Mouse (Mus musculus) embryonic facial prominence, embryonic 10.5 days (tissue): ENCODE results near the gene Josd2. TPM values are rescaled to one million over a fixed set of nuclear protein-coding genes. Genes with fewer than 3 reads are reported as not detected.

Experiments used
- DNase-seq: peaks from one replicate; pipeline ENCODE4 v3.0.0-alpha.2; 2017; ENCODE audit warnings: low spot score
- H3K27ac ChIP-seq: fragments of 300-500 bp; sonication (generic); replicated peaks from 2 replicates; pipeline ENCODE4 v1.5.1; 2016; ENCODE audit warnings: mild to moderate bottlenecking
- H3K27me3 ChIP-seq: fragments of 300-500 bp; sonication (generic); replicated peaks from 2 replicates; pipeline ENCODE4 v1.6.1; 2016; ENCODE audit warnings: low read depth, mild to moderate bottlenecking; ENCODE audit not compliant: poor library complexity, severe bottlenecking
- H3K36me3 ChIP-seq: fragments of 300-500 bp; sonication (generic); replicated peaks from 2 replicates; pipeline ENCODE4 v1.6.1; 2016; ENCODE audit warnings: mild to moderate bottlenecking, moderate library complexity
- H3K4me1 ChIP-seq: fragments of 300-500 bp; sonication (generic); 2 replicates; pipeline ENCODE4 v1.6.1; 2016
- H3K4me3 ChIP-seq: fragments of 300-500 bp; sonication (generic); 2 replicates; pipeline ENCODE4 v1.5.1; 2016; ENCODE audit warnings: mild to moderate bottlenecking, moderate library complexity
- H3K9me3 ChIP-seq: fragments of 300-500 bp; sonication (generic); 2 replicates; pipeline ENCODE4 v1.6.1; 2016; ENCODE audit warnings: mild to moderate bottlenecking
- WGBS: fragments of 180-500 bp; shearing (Covaris S2); methylation state at CpG from one replicate; pipeline ENCODE4 v1.1.7; 2016; 5-methylcytosine and 5-hydroxymethylcytosine counted together
- polyA plus RNA-seq: library from polyadenylated mRNA; unstranded; fragments of >200 nt; fragmentation: Nextera tagmentation; extraction: Ambion mirVana; gene quantifications from 2 replicates; pipeline ENCODE4 v1.2.1, GENCODE M21; 2016

Josd2 gene
- 80.3 and 85.1 TPM in 2 replicates for polyA plus RNA-seq

- H3K27ac ChIP-seq: peak within 1 kb of the TSS; percentile 90
- peak within 1 kb of the TSS; percentile 80 for H3K4me3 ChIP-seq
- peaks cover 11% of the 10 kb centered on the region; the same call in 1 of the 2 replicates for H3K36me3 ChIP-seq
- under 1% methylated on average over 42 of the region's 42 CpGs for WGBS
- H3K4me1 ChIP-seq: peaks cover 69% of the 10 kb centered on the region
- H3K27me3 ChIP-seq: peaks cover 33% of the 10 kb centered on the region
- DNase-seq: peak; percentile 95
- no peaks in the 10 kb centered on the region for H3K9me3 ChIP-seq
Measured at GRCm38 (mm10) chr7:44467811-44468411, at the start of gene Josd2. Josd2 (plus strand) TSS chr7:44467980.

GRCm38 (mm10) chr7:44427666-44428065 lies 40.1 kb upstream of the Josd2 start:
- H3K27ac ChIP-seq: peak overlapping the region; percentile 85; the same call in 1 of the 2 replicates
- H3K4me3 ChIP-seq: peak overlapping the region; percentile 74
- no peaks in the 10 kb centered on the region for H3K36me3 ChIP-seq
- 5% methylated on average over 8 of the region's 8 CpGs for WGBS
- no peaks in the 10 kb centered on the region for H3K9me3 ChIP-seq
- DNase-seq: no peak
- H3K4me1 ChIP-seq: peaks cover 39% of the 10 kb centered on the region
- H3K27me3 ChIP-seq: peaks cover 71% of the 10 kb centered on the region

- Histone ChIP-seq H3K36me3 (no peaks in the 10 kb centered on the region), H3K27me3 (peaks cover 73% of the 10 kb centered on the region), H3K27ac (peak overlapping the region; percentile 85), H3K4me3 (peak overlapping the region; percentile 74), H3K9me3 (no peaks in the 10 kb centered on the region), H3K4me1 (peaks cover 41% of the 10 kb centered on the region)
- 1% methylated on average over 17 of the region's 38 CpGs for WGBS
- peak; percentile 77 for DNase-seq
Measured at GRCm38 (mm10) chr7:44428171-44428950, 39.4 kb upstream of the Josd2 start.

- peaks cover 77% of the 10 kb centered on the region for H3K27me3 ChIP-seq
- no peaks in the 10 kb centered on the region for H3K9me3 ChIP-seq
- DNase-seq: peak; percentile 78
- H3K4me1 ChIP-seq: peaks cover 43% of the 10 kb centered on the region
- H3K4me3 ChIP-seq: peak within 1 kb of the TSS; percentile 74
- peak within 1 kb of the TSS; percentile 85 for H3K27ac ChIP-seq
- WGBS: 1% methylated on average over 69 of the region's 69 CpGs
- H3K36me3 ChIP-seq: no peaks in the 10 kb centered on the region
Measured at GRCm38 (mm10) chr7:44428968-44429521, 38.7 kb upstream of the Josd2 start, which contains the start of gene Lrrc4b. Lrrc4b (plus strand) TSS chr7:44429018.

GRCm38 (mm10) chr7:44429534-44430488 lies 38.0 kb upstream of the Josd2 start:
- Histone ChIP-seq H3K27me3 (peaks cover 82% of the 10 kb centered on the region), H3K4me1 (peaks cover 43% of the 10 kb centered on the region), H3K36me3 (no peaks in the 10 kb centered on the region), H3K4me3 (peak overlapping the region; percentile 74), H3K27ac (peak overlapping the region; percentile 85), H3K9me3 (no peaks in the 10 kb centered on the region)
- 1% methylated on average over 32 of the region's 32 CpGs for WGBS
- peak; percentile 27 for DNase-seq

GRCm38 (mm10) chr7:44432550-44432949 lies 35.2 kb upstream of the Josd2 start:
- no peak for DNase-seq
- H3K9me3 ChIP-seq: no peaks in the 10 kb centered on the region
- 72% methylated on average over 6 of the region's 6 CpGs for WGBS
- peaks cover 77% of the 10 kb centered on the region for H3K27me3 ChIP-seq
- no peaks in the 10 kb centered on the region for H3K36me3 ChIP-seq
- H3K27ac ChIP-seq: no peak overlapping the region
- H3K4me1 ChIP-seq: peaks cover 40% of the 10 kb centered on the region
- no peak overlapping the region for H3K4me3 ChIP-seq

- Histone ChIP-seq H3K36me3 (no peaks in the 10 kb centered on the region), H3K27ac (no peak overlapping the region), H3K4me3 (no peak overlapping the region), H3K4me1 (peaks cover 32% of the 10 kb centered on the region), H3K27me3 (peaks cover 77% of the 10 kb centered on the region), H3K9me3 (no peaks in the 10 kb centered on the region)
- 2% methylated on average over 7 of the region's 7 CpGs for WGBS
- DNase-seq: peak; percentile 72
Measured at GRCm38 (mm10) chr7:44433371-44433770, 34.4 kb upstream of the Josd2 start.

- H3K27ac ChIP-seq: no peak overlapping the region
- no peaks in the 10 kb centered on the region for H3K36me3 ChIP-seq
- peaks cover 27% of the 10 kb centered on the region for H3K4me1 ChIP-seq
- H3K4me3 ChIP-seq: no peak overlapping the region
- no peak for DNase-seq
- H3K9me3 ChIP-seq: no peaks in the 10 kb centered on the region
- WGBS: 72% methylated on average over 9 of the region's 9 CpGs
- H3K27me3 ChIP-seq: peaks cover 75% of the 10 kb centered on the region
Measured at GRCm38 (mm10) chr7:44434089-44434488, 33.7 kb upstream of the Josd2 start.

GRCm38 (mm10) chr7:44435796-44436195 lies 32.0 kb upstream of the Josd2 start:
- 65% methylated on average over 5 of the region's 5 CpGs for WGBS
- no peak for DNase-seq
- Histone ChIP-seq H3K27me3 (peaks cover 75% of the 10 kb centered on the region), H3K4me1 (peaks cover 10% of the 10 kb centered on the region), H3K4me3 (no peak overlapping the region), H3K36me3 (no peaks in the 10 kb centered on the region), H3K9me3 (no peaks in the 10 kb centered on the region), H3K27ac (no peak overlapping the region)

- no peaks in the 10 kb centered on the region for H3K36me3 ChIP-seq
- DNase-seq: no peak
- WGBS: 22% methylated on average over 1 of the region's 1 CpGs
- H3K4me3 ChIP-seq: no peak overlapping the region
- H3K27ac ChIP-seq: no peak overlapping the region
- H3K27me3 ChIP-seq: peaks cover 75% of the 10 kb centered on the region
- peaks cover 6% of the 10 kb centered on the region for H3K4me1 ChIP-seq
- no peaks in the 10 kb centered on the region for H3K9me3 ChIP-seq
Measured at GRCm38 (mm10) chr7:44436267-44436666, 31.5 kb upstream of the Josd2 start.

GRCm38 (mm10) chr7:44437188-44437587 lies 30.6 kb upstream of the Josd2 start:
- no peaks in the 10 kb centered on the region for H3K36me3 ChIP-seq
- peaks cover 75% of the 10 kb centered on the region for H3K27me3 ChIP-seq
- no peak overlapping the region for H3K4me3 ChIP-seq
- peaks cover 15% of the 10 kb centered on the region for H3K4me1 ChIP-seq
- DNase-seq: no peak
- H3K9me3 ChIP-seq: no peaks in the 10 kb centered on the region
- no peak overlapping the region for H3K27ac ChIP-seq
- 82% methylated on average over 1 of the region's 1 CpGs for WGBS

- Histone ChIP-seq H3K9me3 (no peaks in the 10 kb centered on the region), H3K4me1 (peaks cover 22% of the 10 kb centered on the region), H3K27me3 (peaks cover 75% of the 10 kb centered on the region), H3K27ac (no peak overlapping the region), H3K4me3 (no peak overlapping the region), H3K36me3 (no peaks in the 10 kb centered on the region)
- 61% methylated on average over 8 of the region's 8 CpGs for WGBS
- no peak for DNase-seq
Measured at GRCm38 (mm10) chr7:44437933-44438332, 29.8 kb upstream of the Josd2 start.
